Mouse (Mus musculus) C2C12 (cell line): Measurements from ENCODE around the gene Tmem107. TPM values are rescaled to one million over a fixed set of nuclear protein-coding genes. Genes with fewer than 3 reads are reported as not detected.
A peak's percentile ranks its signal among the peaks of the same experiment; 100 is the strongest.

Experiments
- H3K27me3 ChIP-seq: one replicate; pipeline ENCODE4 v1.6.1; 2011; ENCODE audit not compliant: control insufficient read depth, insufficient read depth, insufficient read length
- H3K36me3 ChIP-seq: one replicate; pipeline ENCODE4 v1.6.1; 2011; ENCODE audit not compliant: control insufficient read depth, insufficient read depth
- H3K4me3 ChIP-seq: one replicate; pipeline ENCODE4 v1.5.1; 2011; ENCODE audit warnings: mild to moderate bottlenecking, control low read depth; ENCODE audit not compliant: poor library complexity, insufficient read depth, severe bottlenecking
- H3K79me2 ChIP-seq: one replicate; pipeline ENCODE4 v1.6.1; 2011; ENCODE audit not compliant: control insufficient read depth, insufficient read depth
- H3K79me3 ChIP-seq: one replicate; pipeline ENCODE4 v1.6.1; 2011; ENCODE audit warnings: low read depth, control low read depth
- H3ac ChIP-seq: one replicate; pipeline ENCODE3; 2011; ENCODE audit warnings: low read depth; ENCODE audit not compliant: control insufficient read depth, insufficient read length
- CEBPB ChIP-seq: IDR thresholded peaks from one replicate; pipeline ENCODE4 v1.6.1; 2011; ENCODE audit warnings: low read depth, mild to moderate bottlenecking, control low read depth, moderate library complexity
- CTCF ChIP-seq: IDR thresholded peaks from one replicate; pipeline ENCODE4 v1.5.1; 2011; ENCODE audit not compliant: control insufficient read depth, insufficient read depth, insufficient read length
- FOSL1 ChIP-seq: IDR thresholded peaks from one replicate; pipeline ENCODE4 v1.8.0; 2011; ENCODE audit warnings: mild to moderate bottlenecking, low read length; ENCODE audit not compliant: poor library complexity, insufficient read depth, severe bottlenecking
- MAX ChIP-seq: IDR thresholded peaks from one replicate; pipeline ENCODE4 v1.6.1; 2011; ENCODE audit warnings: mild to moderate bottlenecking, control low read depth
- MYOD1 ChIP-seq: IDR thresholded peaks from one replicate; pipeline ENCODE4 v1.6.1; 2011; ENCODE audit warnings: low read depth; ENCODE audit not compliant: control insufficient read depth, insufficient read length
- MYOG ChIP-seq: IDR thresholded peaks from one replicate; pipeline ENCODE4 v1.6.1; 2011; ENCODE audit not compliant: control insufficient read depth, insufficient read length; ENCODE audit errors: extremely low read depth
- USF1 ChIP-seq: IDR thresholded peaks from one replicate; pipeline ENCODE4 v1.6.1; 2011; ENCODE audit warnings: low read depth, mild to moderate bottlenecking, control low read depth, moderate library complexity
- polyA plus RNA-seq: library from polyadenylated mRNA; unstranded; fragments of >200 nt; fragmentation: generic; extraction: Trizol; gene quantifications from one replicate; pipeline ENCODE4 v1.2.1, GENCODE M21; 2012; ENCODE audit warnings: missing spikeins

Gene Tmem107
- polyA plus RNA-seq, 1 experiment = 41.9 TPM

DNA sequence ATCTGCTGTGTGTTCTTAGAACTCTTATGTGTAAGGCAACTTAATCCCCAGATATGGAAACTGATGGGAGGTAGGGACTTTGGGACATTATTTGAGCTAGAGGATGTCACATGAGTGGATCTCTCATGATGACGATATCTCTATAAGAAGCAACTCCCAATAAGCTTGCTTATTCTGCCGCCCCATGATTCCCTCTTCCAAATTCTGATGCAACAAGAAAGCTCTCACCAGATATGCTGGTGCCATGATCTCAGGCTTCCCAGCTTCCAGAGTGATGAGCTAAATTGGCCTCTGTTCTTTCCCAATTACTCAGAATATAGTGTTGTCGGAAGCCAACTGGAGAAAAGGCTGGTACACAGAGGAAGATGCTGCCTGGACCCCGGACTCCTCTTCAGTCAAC, 41.3 kb downstream of the Tmem107 start:
- TF ChIP-seq MYOD1 (no peak), MYOG (no peak), FOSL1 (no peak), MAX (no peak), CEBPB (peak; percentile 1), USF1 (no peak), CTCF (no peak)
- peaks cover 8% of the 10 kb centered on the region for H3K36me3 ChIP-seq
- H3K79me2 ChIP-seq = no peaks in the 10 kb centered on the region
- no peak overlapping the region for H3K4me3 ChIP-seq
- no peaks in the 10 kb centered on the region for H3K27me3 ChIP-seq
- no peaks in the 10 kb centered on the region for H3K79me3 ChIP-seq
- H3ac ChIP-seq = no peak overlapping the region

DNA sequence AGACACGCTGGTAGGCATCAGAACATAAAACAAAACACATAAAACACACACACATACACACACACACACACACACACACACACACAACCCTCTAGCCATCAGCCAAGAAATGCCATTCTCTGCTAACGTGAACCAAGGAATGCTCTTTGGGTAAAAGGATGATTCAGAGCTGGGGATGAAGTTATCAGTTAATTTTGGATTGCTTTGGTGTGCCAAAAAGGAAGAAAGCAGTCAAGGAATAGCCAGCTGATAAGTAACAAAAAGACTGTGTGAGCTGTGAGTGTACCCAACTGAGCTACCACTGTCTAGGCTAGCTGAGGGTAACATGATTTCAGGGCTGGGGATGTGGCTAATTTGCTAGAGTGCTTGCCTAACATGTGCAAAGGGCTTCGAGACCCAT, 43.4 kb downstream of the Tmem107 start:
- peaks cover 5% of the 10 kb centered on the region for H3K36me3 ChIP-seq
- no peaks in the 10 kb centered on the region for H3K79me2 ChIP-seq
- H3K27me3 ChIP-seq = no peaks in the 10 kb centered on the region
- TF ChIP-seq MYOG (no peak), USF1 (no peak), MYOD1 (no peak), CEBPB (no peak), MAX (no peak), FOSL1 (no peak), CTCF (no peak)
- no peaks in the 10 kb centered on the region for H3K79me3 ChIP-seq
- no peak overlapping the region for H3K4me3 ChIP-seq
- no peak overlapping the region for H3ac ChIP-seq

DNA sequence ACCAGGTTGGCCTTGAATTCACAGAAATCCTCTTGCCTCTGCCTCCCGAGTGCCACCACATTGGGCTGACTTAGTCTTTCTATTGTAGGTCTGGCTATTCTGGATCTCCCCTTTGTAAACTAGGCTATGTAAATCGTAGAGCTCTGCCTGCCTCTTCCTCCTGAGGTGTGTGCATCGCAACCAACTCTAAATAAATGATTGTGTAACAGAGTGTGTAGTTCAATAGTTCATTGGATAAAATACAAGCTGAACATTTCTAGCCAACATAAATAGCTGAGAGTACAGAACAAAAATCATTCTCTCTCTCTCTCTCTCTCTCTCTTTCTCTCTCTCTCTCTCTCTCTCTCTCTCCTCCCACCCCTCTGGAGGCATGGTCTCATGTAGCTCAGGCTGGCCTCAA, 44.0 kb downstream of the Tmem107 start:
- Histone ChIP-seq H3K79me3 (no peaks in the 10 kb centered on the region), H3K36me3 (no peaks in the 10 kb centered on the region), H3ac (no peak overlapping the region), H3K79me2 (no peaks in the 10 kb centered on the region), H3K27me3 (no peaks in the 10 kb centered on the region), H3K4me3 (no peak overlapping the region)
- no peak for TF ChIP-seq CTCF
- no peak for TF ChIP-seq MYOD1
- TF ChIP-seq MAX = no peak
- no peak for TF ChIP-seq MYOG
- TF ChIP-seq USF1 = no peak
- no peak for TF ChIP-seq CEBPB
- TF ChIP-seq FOSL1 = no peak

DNA sequence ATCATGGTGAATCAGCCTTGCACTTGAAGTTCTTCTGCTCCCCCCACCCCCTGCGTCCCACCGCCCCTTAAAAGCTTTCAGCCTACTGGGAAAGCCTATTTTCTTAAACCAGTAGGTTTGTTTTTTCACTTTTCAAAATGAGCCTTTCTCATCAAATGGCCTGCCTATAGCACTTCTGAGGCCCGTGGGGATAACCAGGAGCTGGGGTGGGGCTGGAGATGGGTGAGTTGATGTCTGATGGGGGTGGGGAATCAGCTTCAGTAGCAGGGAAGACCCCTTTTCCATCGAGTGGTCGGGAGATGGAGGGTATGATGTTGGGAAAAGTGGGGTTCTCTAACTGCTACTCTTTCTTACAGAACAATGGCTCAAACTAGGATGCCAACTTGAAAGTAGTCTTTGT, 46.2 kb downstream of the Tmem107 start:
- Histone ChIP-seq H3K36me3 (no peaks in the 10 kb centered on the region), H3K27me3 (no peaks in the 10 kb centered on the region), H3K79me3 (no peaks in the 10 kb centered on the region), H3K4me3 (no peak overlapping the region), H3ac (no peak overlapping the region), H3K79me2 (no peaks in the 10 kb centered on the region)
- TF ChIP-seq FOSL1 = no peak
- TF ChIP-seq USF1 = no peak
- no peak for TF ChIP-seq MYOD1
- no peak for TF ChIP-seq MYOG
- TF ChIP-seq CTCF = no peak
- TF ChIP-seq MAX = no peak
- TF ChIP-seq CEBPB = no peak

DNA sequence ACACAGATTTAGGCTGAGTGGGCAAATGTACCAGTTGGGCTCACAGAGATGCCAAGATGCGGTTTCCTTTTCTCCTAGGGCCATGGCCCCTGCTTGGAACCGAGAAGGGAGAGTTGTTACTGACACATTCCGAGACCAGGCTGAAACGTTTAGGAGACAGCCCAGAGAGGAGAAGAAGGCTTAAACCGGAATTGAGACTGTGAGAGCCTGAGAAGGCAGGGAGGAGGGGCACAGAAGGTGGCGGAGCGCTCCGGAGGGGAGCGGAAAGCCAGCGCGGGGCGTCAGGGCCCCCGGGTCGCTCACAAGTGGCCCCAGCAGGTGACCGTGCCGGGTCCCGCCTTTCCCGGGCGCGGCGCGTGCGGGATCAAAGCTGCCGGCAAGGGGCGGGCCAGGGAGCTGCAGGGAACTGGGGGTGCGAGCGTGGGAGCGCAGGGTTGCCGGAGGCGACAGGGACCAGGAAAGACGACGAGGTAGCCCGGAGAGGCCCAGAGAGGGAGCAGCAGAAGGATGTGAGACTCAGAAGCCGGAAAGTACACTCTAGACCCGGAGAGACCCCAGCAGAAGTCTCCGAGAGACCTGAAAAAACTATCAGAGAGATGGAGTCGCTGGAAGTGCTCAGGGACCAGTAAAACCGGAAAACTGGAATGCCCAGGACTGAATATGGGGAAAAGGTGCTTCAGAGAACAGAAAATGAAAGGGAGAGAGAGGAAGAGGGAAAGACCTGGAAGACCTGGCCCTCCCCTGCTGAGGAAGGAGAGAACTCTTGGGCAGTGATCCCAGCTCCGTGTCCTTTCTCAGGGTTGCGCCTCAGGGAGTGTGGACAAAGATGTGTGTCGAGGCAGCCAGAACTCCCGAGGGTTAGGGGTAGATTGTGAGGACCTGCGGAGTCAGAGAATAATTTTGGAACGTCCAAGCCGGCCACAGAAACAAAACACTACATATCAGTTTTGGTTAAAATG, 47.4 kb downstream of the Tmem107 start:
- Histone ChIP-seq H3K4me3 (peak overlapping the region; percentile 48), H3K79me2 (no peaks in the 10 kb centered on the region), H3ac (peak overlapping the region; percentile 41), H3K36me3 (no peaks in the 10 kb centered on the region), H3K27me3 (no peaks in the 10 kb centered on the region), H3K79me3 (no peaks in the 10 kb centered on the region)
- TF ChIP-seq MYOG (no peak), USF1 (no peak), MAX (no peak)
